Mouse (Mus musculus): Measurements from ENCODE around the gene Popdc2. TPM values are rescaled to one million over a fixed set of nuclear protein-coding genes. Genes with fewer than 3 reads are reported as not detected.
A peak's percentile ranks its signal among the peaks of the same experiment; 100 is the strongest.

Popdc2 gene
- total and polyA plus RNA-seq, 3 experiments: 17.5 to 45.4 TPM; not detected in 1

GRCm38 (mm10) chr16:38348217-38348761 is 13.7 kb upstream of the Popdc2 start (continued):
- TF ChIP-seq ETS1 (IDR thresholded peaks at IDR 0.05; ENCODE audit: low read depth, low read length): 0 out of 2 replicates have a peak, but pooled peaks have one; percentile 5

- Histone ChIP-seq H3K9ac (ENCODE audit: control insufficient read depth, low read depth, low read length, poor library complexity, severe bottlenecking) (peak overlapping the region; percentile 41), H3K9me3 (replicated peaks; ENCODE audit: insufficient read depth, low read length) (no peaks in the 10 kb centered on the region), H3K27me3 (ENCODE audit: control insufficient read depth in 1 of 2, insufficient read depth in 2 of 2, low read length in 2 of 2) (no peaks in the 10 kb centered on the region), H3K4me3 (ENCODE audit: control insufficient read depth in 1 of 2, insufficient read depth in 1 of 2, low read depth in 2 of 2, low read length in 2 of 2) (no peak overlapping the region), H3K79me2 (ENCODE audit: control insufficient read depth, insufficient read depth, low read length, poor library complexity) (peaks cover 37% of the 10 kb centered on the region), H3K4me1 (ENCODE audit: control insufficient read depth in 1 of 2, insufficient read depth in 2 of 2, low read length in 2 of 2) (peaks cover 22 to 27% of the 10 kb centered on the region in 2 experiments), H3K36me3 (ENCODE audit: control insufficient read depth in 1 of 2, insufficient read depth in 2 of 2, low read length in 2 of 2) (peaks cover 14 to 55% of the 10 kb centered on the region in 2 experiments), H3K27ac (ENCODE audit: control insufficient read depth, low read depth, low read length) (peak overlapping the region; percentile 47)
- no peak for DNase-seq (ENCODE audit: low read depth, low spot score)
- TF ChIP-seq ZNF384 (IDR thresholded peaks at IDR 0.05; ENCODE audit: low read depth, low read length): peak; percentile 57
- TF ChIP-seq ZMIZ1 (IDR thresholded peaks at IDR 0.05; ENCODE audit: low read depth, low read length): no peak
These were observed 12.1 kb upstream of the Popdc2 start for GRCm38 (mm10) chr16:38349881-38350280.

- TF ChIP-seq TCF12 (IDR thresholded peaks at IDR 0.05; ENCODE audit: low read depth, low read length) (peak; percentile 83), ZKSCAN1 (IDR thresholded peaks at IDR 0.05; ENCODE audit: low read depth, low read length) (no peak), RAD21 (IDR thresholded peaks at IDR 0.05; ENCODE audit: low read depth, low read length) (no peak), NRF1 (IDR thresholded peaks at IDR 0.05; ENCODE audit: insufficient read depth, low read depth, low read length, poor library complexity, severe bottlenecking) (no peak), MAZ (IDR thresholded peaks at IDR 0.05; ENCODE audit: low read depth, low read length) (no peak), MAX (IDR thresholded peaks at IDR 0.05; ENCODE audit: low read length) (peak; percentile 71), USF1 (IDR thresholded peaks at IDR 0.05; ENCODE audit: low read depth, low read length) (peak; percentile 64), POLR2AphosphoS2 (IDR thresholded peaks at IDR 0.05; ENCODE audit: low read length) (no peak), KAT2A (conservative IDR thresholded peaks at IDR 0.05; ENCODE audit: low read depth, low read length) (no peak), ETS1 (IDR thresholded peaks at IDR 0.05; ENCODE audit: low read depth, low read length) (peak; percentile 82), TAL1 (IDR thresholded peaks at IDR 0.05; ENCODE audit: low read length) (peak; percentile 32), GABPA (IDR thresholded peaks at IDR 0.05; ENCODE audit: low read depth, low read length) (no peak), CHD1 (IDR thresholded peaks at IDR 0.05; ENCODE audit: low read depth, low read length) (no peak), BHLHE40 (IDR thresholded peaks at IDR 0.05; ENCODE audit: borderline replicate concordance, low read depth, low read length) (peak; percentile 64), SIN3A (IDR thresholded peaks at IDR 0.05; ENCODE audit: low read length) (peak; percentile 71), GATA1 (IDR thresholded peaks at IDR 0.05; ENCODE audit: low read depth, low read length) (peak; percentile 88), RCOR1 (IDR thresholded peaks at IDR 0.05; ENCODE audit: low read depth, low read length) (no peak), EP300 (IDR thresholded peaks at IDR 0.05; ENCODE audit: low read depth in 1 of 2, low read length in 2 of 2) (peak; percentile 53 to 75; a peak in 3 of 4 replicates), MXI1 (IDR thresholded peaks at IDR 0.05; ENCODE audit: low read depth, low read length) (peak; percentile 87), POLR2AphosphoS5 (IDR thresholded peaks at IDR 0.05; ENCODE audit: borderline replicate concordance, low read depth, low read length) (no peak), E2F4 (IDR thresholded peaks at IDR 0.05; ENCODE audit: borderline replicate concordance, low read depth, low read length) (no peak), CTCF (IDR thresholded peaks at IDR 0.05 in 2 of 3, conservative IDR thresholded peaks at IDR 0.05 in 1 of 3; ENCODE audit: control insufficient read depth in 1 of 3, insufficient read depth in 1 of 3, low read depth in 2 of 3, low read length in 3 of 3, poor library complexity in 1 of 3, severe bottlenecking in 1 of 3) (no peak), ZMIZ1 (IDR thresholded peaks at IDR 0.05; ENCODE audit: low read depth, low read length) (no peak), USF2 (IDR thresholded peaks at IDR 0.05; ENCODE audit: borderline replicate concordance in 1 of 2, insufficient read depth in 1 of 2, low read depth in 1 of 2, low read length in 2 of 2) (no peak)
- peaks cover 37% of the 10 kb centered on the region for H3K79me2 ChIP-seq (ENCODE audit: control insufficient read depth, insufficient read depth, low read length, poor library complexity)
- peaks cover 14 to 58% of the 10 kb centered on the region in 2 experiments for H3K36me3 ChIP-seq (ENCODE audit: control insufficient read depth in 1 of 2, insufficient read depth in 2 of 2, low read length in 2 of 2)
- peak overlapping the region; percentile 47 for H3K27ac ChIP-seq (ENCODE audit: control insufficient read depth, low read depth, low read length)
- no peak overlapping the region for H3K4me3 ChIP-seq (ENCODE audit: control insufficient read depth in 1 of 2, insufficient read depth in 1 of 2, low read depth in 2 of 2, low read length in 2 of 2)
- peaks cover 27 to 31% of the 10 kb centered on the region in 2 experiments for H3K4me1 ChIP-seq (ENCODE audit: control insufficient read depth in 1 of 2, insufficient read depth in 2 of 2, low read length in 2 of 2)
- no peaks in the 10 kb centered on the region for H3K9me3 ChIP-seq (replicated peaks; ENCODE audit: insufficient read depth, low read length)
- H3K9ac ChIP-seq (ENCODE audit: control insufficient read depth, low read depth, low read length, poor library complexity, severe bottlenecking): peak overlapping the region; percentile 41
- H3K27me3 ChIP-seq (ENCODE audit: control insufficient read depth in 1 of 2, insufficient read depth in 2 of 2, low read length in 2 of 2): no peaks in the 10 kb centered on the region
- peak; percentile 43 for DNase-seq (ENCODE audit: low read depth, low spot score)
These were observed 11.6 kb upstream of the Popdc2 start for GRCm38 (mm10) chr16:38350361-38350855.
